In the genomic region with DNA sequence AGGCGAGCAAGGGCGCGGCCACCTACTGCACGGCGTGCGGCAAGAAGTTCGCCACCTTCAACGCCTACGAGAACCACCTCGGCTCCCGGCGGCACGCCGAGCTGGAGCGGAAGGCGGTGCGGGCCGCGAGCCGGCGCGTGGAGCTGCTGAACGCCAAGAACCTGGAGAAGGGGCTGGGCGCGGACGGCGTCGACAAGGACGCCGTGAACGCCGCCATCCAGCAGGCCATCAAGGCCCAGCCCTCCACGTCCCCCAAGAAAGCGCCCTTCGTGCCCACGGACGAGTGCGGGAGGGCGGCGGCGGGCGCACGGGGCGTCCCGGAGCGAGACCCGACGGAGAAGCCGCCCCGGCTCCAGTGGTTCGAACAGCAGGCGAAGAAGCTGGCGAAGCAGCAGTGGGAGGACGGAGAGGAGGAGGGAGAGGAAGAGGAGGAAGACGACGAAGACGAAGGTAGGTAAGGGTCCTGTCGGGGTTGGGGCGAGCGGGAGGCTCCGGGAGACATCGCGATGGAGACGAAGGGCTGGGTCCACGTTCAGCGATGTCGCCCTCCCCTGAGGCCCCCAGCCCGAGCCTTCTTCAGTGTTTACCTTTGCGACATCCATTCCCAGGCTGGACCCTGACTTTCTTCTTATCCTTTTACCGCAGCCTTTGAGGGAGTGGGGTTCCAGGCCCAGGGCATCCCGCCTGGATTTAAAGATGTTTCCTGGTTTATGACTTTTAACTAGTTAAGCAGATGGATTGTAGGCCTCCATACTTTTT, we compare ENCODE assay signal across 8 mouse cellular contexts. TPM values are rescaled to one million over a fixed set of nuclear protein-coding genes. Genes with fewer than 3 reads are reported as not detected.
A peak's percentile ranks its signal among the peaks of the same experiment; 100 is the strongest.
DNase-seq lines count a peak whose midpoint lies in the region; ATAC-seq and TF ChIP-seq lines count a peak whose summit lies in the region.

No protein-coding gene starts in this region.

- peak overlapping the region; percentile 89 for H3K27ac ChIP-seq in heart, embryonic 13.5 days (replicated peaks)
- H3K27ac ChIP-seq in embryonic facial prominence, embryonic 13.5 days: peak overlapping the region; percentile 90
- peak overlapping the region; percentile 92 for H3K27ac ChIP-seq in intestine, embryonic 14.5 days (ENCODE audit: low read depth)
- H3K27ac ChIP-seq in midbrain, embryonic 11.5 days (ENCODE audit: low read depth, low read length): peak overlapping the region; percentile 65

- under 1% methylated on average over 71 of the region's 71 CpGs for WGBS in heart, embryonic 13.5 days
- WGBS in embryonic facial prominence, embryonic 13.5 days: under 1% methylated on average over 70 of the region's 71 CpGs
- under 1% methylated on average over 69 of the region's 71 CpGs for WGBS in intestine, embryonic 14.5 days
- under 1% methylated on average over 71 of the region's 71 CpGs for WGBS in midbrain, embryonic 11.5 days

- DNase-seq in heart, postnatal 4 days: no peak
- DNase-seq in intestine, embryonic 14.5 days (ENCODE audit: low spot score): peak; percentile 76
- peak; percentile 88 for DNase-seq in midbrain, embryonic 11.5 days (ENCODE audit: low spot score, missing footprints)
- peak; percentile 45 for DNase-seq in yolk sac, embryonic 10.5 days (ENCODE audit: low spot score)
- no peak for DNase-seq in left cerebral cortex, adult 18-20 months (ENCODE audit: low spot score in 2 of 2)

- no peak for TF ChIP-seq CTCF in E14TG2a.4 (conservative IDR thresholded peaks at IDR 0.05; ENCODE audit: low read length)

- peak overlapping the region; percentile 91 for H3K4me3 ChIP-seq in heart, embryonic 13.5 days
- peak overlapping the region; percentile 99 for H3K4me3 ChIP-seq in E14TG2a.4 (replicated peaks; ENCODE audit: low read length)
- peak overlapping the region; percentile 100 for H3K4me3 ChIP-seq in embryonic facial prominence, embryonic 13.5 days
- H3K4me3 ChIP-seq in intestine, embryonic 14.5 days (ENCODE audit: low read depth, low read length): peak overlapping the region; percentile 52
- H3K4me3 ChIP-seq in midbrain, embryonic 11.5 days (ENCODE audit: low read depth, low read length): peak overlapping the region; percentile 98

- peaks cover 17% of the 10 kb centered on the region for H3K4me1 ChIP-seq in heart, embryonic 13.5 days
- peaks cover 39% of the 10 kb centered on the region for H3K4me1 ChIP-seq in E14TG2a.4 (replicated peaks; ENCODE audit: low read depth, low read length)
- H3K4me1 ChIP-seq in embryonic facial prominence, embryonic 13.5 days: peaks cover 16% of the 10 kb centered on the region
- peaks cover 11% of the 10 kb centered on the region for H3K4me1 ChIP-seq in intestine, embryonic 14.5 days (replicated peaks; ENCODE audit: control insufficient read depth, insufficient read depth, low read length)
- H3K4me1 ChIP-seq in midbrain, embryonic 11.5 days (ENCODE audit: control insufficient read depth, insufficient read depth, low read length): peaks cover 15% of the 10 kb centered on the region

- no peak for ATAC-seq in heart, embryonic 13.5 days (ENCODE audit: extremely low read depth, insufficient number of reproducible peaks, low FRiP score, low TSS enrichment)
- no peak for ATAC-seq in embryonic facial prominence, embryonic 13.5 days (ENCODE audit: insufficient number of reproducible peaks, insufficient read depth, low FRiP score, low TSS enrichment, low read depth)
- ATAC-seq in intestine, embryonic 14.5 days (replicated peaks; ENCODE audit: low FRiP score, low TSS enrichment, low read depth): peak; percentile 30; the same call in 1 of the 2 replicates
- ATAC-seq in midbrain, embryonic 11.5 days (ENCODE audit: low FRiP score): no peak; the same call in 1 of the 2 replicates

- H3K27me3 ChIP-seq in heart, embryonic 13.5 days (replicated peaks): no peaks in the 10 kb centered on the region
- no peaks in the 10 kb centered on the region for H3K27me3 ChIP-seq in E14TG2a.4 (ENCODE audit: insufficient read depth, low read length)
- H3K27me3 ChIP-seq in embryonic facial prominence, embryonic 13.5 days: no peaks in the 10 kb centered on the region
- H3K27me3 ChIP-seq in intestine, embryonic 14.5 days (replicated peaks; ENCODE audit: control insufficient read depth, insufficient read depth, low read length): no peaks in the 10 kb centered on the region
- H3K27me3 ChIP-seq in midbrain, embryonic 11.5 days (ENCODE audit: control insufficient read depth, insufficient read depth, low read length): no peaks in the 10 kb centered on the region

- H3K9me3 ChIP-seq in heart, embryonic 13.5 days: no peaks in the 10 kb centered on the region
- H3K9me3 ChIP-seq in E14TG2a.4 (ENCODE audit: low read length): no peaks in the 10 kb centered on the region
- no peaks in the 10 kb centered on the region for H3K9me3 ChIP-seq in embryonic facial prominence, embryonic 13.5 days
- no peaks in the 10 kb centered on the region for H3K9me3 ChIP-seq in intestine, embryonic 14.5 days (ENCODE audit: control insufficient read depth, low read length)
- H3K9me3 ChIP-seq in midbrain, embryonic 11.5 days (ENCODE audit: control insufficient read depth, low read length): no peaks in the 10 kb centered on the region

- H3K4me2 ChIP-seq in heart, embryonic 13.5 days: peak overlapping the region; percentile 88
- H3K4me2 ChIP-seq in embryonic facial prominence, embryonic 13.5 days: peak overlapping the region; percentile 88
- peak overlapping the region; percentile 77 for H3K4me2 ChIP-seq in intestine, embryonic 14.5 days (ENCODE audit: low read length)
- H3K4me2 ChIP-seq in midbrain, embryonic 11.5 days: peak overlapping the region; percentile 64

- H3K36me3 ChIP-seq in heart, embryonic 13.5 days: peaks cover 34% of the 10 kb centered on the region
- H3K36me3 ChIP-seq in E14TG2a.4 (ENCODE audit: insufficient read depth, low read length): peaks cover 44% of the 10 kb centered on the region
- H3K36me3 ChIP-seq in embryonic facial prominence, embryonic 13.5 days: peaks cover 21% of the 10 kb centered on the region
- H3K36me3 ChIP-seq in intestine, embryonic 14.5 days (ENCODE audit: control insufficient read depth, insufficient read depth, low read length): peaks cover 33% of the 10 kb centered on the region
- H3K36me3 ChIP-seq in midbrain, embryonic 11.5 days (ENCODE audit: control insufficient read depth, insufficient read depth, low read length): no peaks in the 10 kb centered on the region

- peak overlapping the region; percentile 96 for H3K9ac ChIP-seq in heart, embryonic 13.5 days
- peak overlapping the region; percentile 96 for H3K9ac ChIP-seq in embryonic facial prominence, embryonic 13.5 days
- H3K9ac ChIP-seq in intestine, embryonic 14.5 days (ENCODE audit: low read length): peak overlapping the region; percentile 73
- H3K9ac ChIP-seq in midbrain, embryonic 11.5 days (ENCODE audit: low read length): peak overlapping the region; percentile 81

RNA-seq across cellular contexts. Expression of a gene that starts 0.7 kb away (rescaled TPM):
- 16.4 and 20.9 TPM in 2 replicates for polyA plus RNA-seq in heart, embryonic 13.5 days (2015; fragmentation: Nextera tagmentation; extraction: Ambion mirVana)
- total RNA-seq in heart, postnatal 4 days (2021): 10 to 100 TPM; 21.7 to 22.0 TPM
- 29.7 and 34.6 TPM in 2 replicates for polyA plus RNA-seq in embryonic facial prominence, embryonic 13.5 days (2015; fragmentation: Nextera tagmentation; extraction: Ambion mirVana)
- polyA plus RNA-seq in intestine, embryonic 14.5 days (2014; fragmentation: Nextera tagmentation; extraction: Ambion mirVana): 30.4 and 31.5 TPM in 2 replicates
- polyA plus RNA-seq in midbrain, embryonic 11.5 days (2014; fragmentation: Nextera tagmentation; extraction: Ambion mirVana): 30.6 and 33.1 TPM in 2 replicates
- 10 to 100 TPM; 48.5 to 56.6 TPM for total RNA-seq in left cerebral cortex, adult 18-20 months (2021)

Comparison
In these comparisons a context has a peak if more than half of its experiments do, and no peak if none do; other contexts are left out.
1. DNase-seq: peak in intestine, embryonic 14.5 days (single experiment), midbrain, embryonic 11.5 days (single experiment) and yolk sac, embryonic 10.5 days (single experiment); none in heart, postnatal 4 days (single experiment) and left cerebral cortex, adult 18-20 months (0 of 2).
2. Peak in every context shown above with its lines, with median percentiles within 50 percentile points of each other: H3K27ac ChIP-seq, H3K4me2 ChIP-seq, H3K4me3 ChIP-seq and H3K9ac ChIP-seq.